Mouse (Mus musculus): Measurements from ENCODE around the gene Primpol. TPM values are rescaled to one million over a fixed set of nuclear protein-coding genes. Genes with fewer than 3 reads are reported as not detected.

The Primpol gene
- polyA plus RNA-seq, 1 experiment from 2014 or later: 7.1 TPM

DNA sequence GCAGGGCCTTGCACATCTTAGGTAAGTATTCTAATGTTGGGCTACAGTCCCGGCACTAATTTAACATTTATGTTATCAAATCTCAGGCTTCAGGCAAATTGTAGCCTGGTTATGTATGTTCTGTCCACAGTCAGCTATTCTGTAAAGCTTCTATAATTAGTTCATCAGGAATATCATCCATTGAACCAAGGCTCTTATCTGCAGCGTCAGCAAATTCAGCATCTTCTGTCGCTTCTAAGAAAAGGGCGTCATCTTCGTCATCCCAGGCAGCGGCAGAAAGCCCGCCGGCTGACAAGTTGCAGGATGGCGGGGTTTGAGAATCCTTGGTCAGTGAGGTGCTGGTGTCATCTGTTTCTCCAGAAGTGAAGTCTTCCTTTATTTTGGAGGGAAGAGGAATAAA, 38.2 kb downstream of the Primpol start:
- no peak for ATAC-seq
- H3K4me3 ChIP-seq (ENCODE audit: low read depth, low read length): no peak overlapping the region
- no peak overlapping the region for H3K4me2 ChIP-seq (ENCODE audit: low read length)
- no peaks in the 10 kb centered on the region for H3K27me3 ChIP-seq (ENCODE audit: control insufficient read depth, insufficient read depth, low read depth, low read length)
- 97% methylated on average over 9 of the region's 9 CpGs for WGBS
- H3K4me1 ChIP-seq (ENCODE audit: control insufficient read depth, insufficient read depth, low read length): no peaks in the 10 kb centered on the region
- peaks cover 16% of the 10 kb centered on the region for H3K36me3 ChIP-seq (ENCODE audit: control insufficient read depth, insufficient read depth, low read length)
- H3K9me3 ChIP-seq (replicated peaks; ENCODE audit: control insufficient read depth, low read length, poor library complexity, severe bottlenecking): no peaks in the 10 kb centered on the region
- no peak overlapping the region for H3K27ac ChIP-seq (ENCODE audit: low read length)
- H3K9ac ChIP-seq (ENCODE audit: low read depth, low read length): no peak overlapping the region

DNA sequence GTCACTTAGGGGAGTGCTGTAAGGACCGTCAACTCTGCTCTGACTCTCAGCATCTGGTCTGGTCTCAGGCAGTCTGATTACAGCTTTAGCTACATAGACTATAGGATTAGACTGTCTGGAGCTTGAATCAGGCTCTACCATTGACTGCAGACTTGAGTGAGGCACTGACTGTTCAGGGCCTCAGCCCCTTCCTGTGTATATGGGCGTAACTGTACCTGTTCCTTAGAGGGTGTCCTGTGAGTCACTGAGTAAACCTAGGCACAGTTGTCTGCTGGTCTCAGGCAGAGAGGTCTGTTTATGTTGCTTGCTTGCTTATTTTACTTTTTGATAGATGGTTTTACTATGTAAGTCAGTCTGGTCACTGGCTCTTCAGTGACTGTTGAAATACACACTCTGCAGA, 43.0 kb downstream of the Primpol start:
- Histone ChIP-seq H3K4me2 (ENCODE audit: low read length) (no peak overlapping the region), H3K4me3 (ENCODE audit: low read depth, low read length) (no peak overlapping the region), H3K9me3 (replicated peaks; ENCODE audit: control insufficient read depth, low read length, poor library complexity, severe bottlenecking) (no peaks in the 10 kb centered on the region), H3K27ac (ENCODE audit: low read length) (no peak overlapping the region), H3K4me1 (ENCODE audit: control insufficient read depth, insufficient read depth, low read length) (no peaks in the 10 kb centered on the region), H3K27me3 (ENCODE audit: control insufficient read depth, insufficient read depth, low read depth, low read length) (no peaks in the 10 kb centered on the region), H3K9ac (ENCODE audit: low read depth, low read length) (no peak overlapping the region), H3K36me3 (ENCODE audit: control insufficient read depth, insufficient read depth, low read length) (peaks cover 11% of the 10 kb centered on the region)
- no peak for ATAC-seq
- 96% methylated on average over 2 of the region's 2 CpGs for WGBS

DNA sequence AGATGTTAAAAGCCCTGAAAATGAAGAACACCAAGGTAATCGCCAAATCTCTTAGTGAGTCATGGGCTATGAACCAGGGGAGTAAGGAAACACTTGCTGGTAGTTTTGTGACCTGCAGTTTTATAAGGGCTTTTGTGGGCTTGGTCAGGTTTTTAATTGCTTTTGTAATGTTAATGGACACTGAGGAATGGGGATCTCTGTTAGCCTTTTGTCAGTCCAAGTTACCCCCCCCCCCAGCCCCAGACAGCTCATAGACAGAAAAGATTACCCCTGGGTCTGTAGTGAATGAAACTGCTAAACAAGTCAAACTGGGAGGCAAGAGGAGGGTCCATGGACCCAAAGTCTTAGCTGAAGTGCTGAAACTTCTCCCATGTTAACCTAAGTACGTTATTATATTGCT, 43.6 kb downstream of the Primpol start:
- Histone ChIP-seq H3K4me3 (ENCODE audit: low read depth, low read length) (no peak overlapping the region), H3K9ac (ENCODE audit: low read depth, low read length) (no peak overlapping the region), H3K4me2 (ENCODE audit: low read length) (no peak overlapping the region), H3K4me1 (ENCODE audit: control insufficient read depth, insufficient read depth, low read length) (no peaks in the 10 kb centered on the region), H3K27ac (ENCODE audit: low read length) (no peak overlapping the region), H3K27me3 (ENCODE audit: control insufficient read depth, insufficient read depth, low read depth, low read length) (no peaks in the 10 kb centered on the region), H3K9me3 (replicated peaks; ENCODE audit: control insufficient read depth, low read length, poor library complexity, severe bottlenecking) (no peaks in the 10 kb centered on the region), H3K36me3 (ENCODE audit: control insufficient read depth, insufficient read depth, low read length) (peaks cover 8% of the 10 kb centered on the region)
- no peak for ATAC-seq
- 82% methylated on average over 2 of the region's 2 CpGs for WGBS

DNA sequence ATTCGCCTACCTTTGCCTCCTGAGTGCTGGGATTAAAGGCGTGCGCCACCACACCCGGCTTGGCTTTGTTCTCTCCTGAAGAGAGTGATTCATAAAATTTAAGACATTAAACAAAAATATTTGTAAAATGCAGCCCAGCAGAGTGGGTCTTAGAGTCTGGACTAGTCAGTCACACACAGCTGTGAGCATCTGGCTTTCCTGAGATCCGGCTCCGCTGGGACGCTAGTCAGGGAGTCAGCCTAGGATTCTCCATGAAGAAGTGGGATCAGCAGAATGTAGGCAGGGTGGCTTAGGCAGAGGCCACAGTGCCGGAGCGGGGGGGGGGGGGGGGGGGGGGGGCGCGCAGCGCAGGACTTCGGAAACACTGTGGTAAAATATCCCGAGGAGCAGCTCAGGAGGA, 46.3 kb downstream of the Primpol start:
- Histone ChIP-seq H3K36me3 (ENCODE audit: control insufficient read depth, insufficient read depth, low read length) (no peaks in the 10 kb centered on the region; the same call in 1 of the 2 replicates), H3K9ac (ENCODE audit: low read depth, low read length) (no peak overlapping the region), H3K4me3 (ENCODE audit: low read depth, low read length) (no peak overlapping the region), H3K27ac (ENCODE audit: low read length) (no peak overlapping the region), H3K4me1 (ENCODE audit: control insufficient read depth, insufficient read depth, low read length) (no peaks in the 10 kb centered on the region), H3K27me3 (ENCODE audit: control insufficient read depth, insufficient read depth, low read depth, low read length) (no peaks in the 10 kb centered on the region), H3K4me2 (ENCODE audit: low read length) (no peak overlapping the region), H3K9me3 (replicated peaks; ENCODE audit: control insufficient read depth, low read length, poor library complexity, severe bottlenecking) (no peaks in the 10 kb centered on the region)
- no peak for ATAC-seq
- WGBS: 97% methylated on average over 10 of the region's 14 CpGs

DNA sequence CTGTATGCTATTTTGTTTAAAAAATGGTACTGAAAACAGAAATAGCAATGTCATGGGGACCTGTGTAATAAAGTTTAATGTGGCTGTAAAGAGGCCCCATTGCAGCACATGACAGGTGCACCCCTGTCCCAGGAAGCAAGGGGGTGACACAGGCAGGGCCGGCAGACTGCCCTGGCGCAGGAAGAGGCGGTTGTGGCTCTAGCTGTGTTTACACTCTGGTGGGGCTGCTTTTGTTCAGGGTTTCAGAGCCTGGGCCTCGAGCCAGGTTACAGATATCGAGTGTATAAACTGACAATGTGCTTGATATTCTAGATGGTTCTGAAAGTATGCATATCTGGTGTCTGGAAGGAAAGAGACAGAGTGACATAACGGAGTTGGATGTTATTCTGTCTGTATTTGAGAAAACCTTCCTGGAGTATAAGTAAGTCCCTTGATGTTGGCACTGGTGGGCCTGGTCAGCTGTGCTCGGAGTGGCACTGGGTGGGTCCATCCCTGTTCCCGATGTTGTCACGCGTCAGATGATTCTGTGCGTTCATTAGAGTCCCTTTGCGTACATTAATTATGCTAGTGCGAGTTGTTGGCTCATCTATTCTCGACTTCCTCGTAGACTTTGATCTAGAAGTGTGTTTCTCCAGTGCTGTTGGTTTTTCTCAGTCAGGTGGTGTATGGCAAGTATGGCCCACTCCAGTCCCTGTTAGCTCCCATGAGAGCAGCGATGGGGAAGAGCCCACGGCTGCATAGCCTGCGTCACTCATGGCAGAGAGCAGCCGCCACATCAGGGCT, 47.2 kb downstream of the Primpol start:
- Histone ChIP-seq H3K4me3 (ENCODE audit: low read depth, low read length) (no peak overlapping the region), H3K4me1 (ENCODE audit: control insufficient read depth, insufficient read depth, low read length) (no peaks in the 10 kb centered on the region), H3K9me3 (replicated peaks; ENCODE audit: control insufficient read depth, low read length, poor library complexity, severe bottlenecking) (no peaks in the 10 kb centered on the region), H3K9ac (ENCODE audit: low read depth, low read length) (no peak overlapping the region), H3K27me3 (ENCODE audit: control insufficient read depth, insufficient read depth, low read depth, low read length) (no peaks in the 10 kb centered on the region), H3K4me2 (ENCODE audit: low read length) (no peak overlapping the region), H3K27ac (ENCODE audit: low read length) (no peak overlapping the region), H3K36me3 (ENCODE audit: control insufficient read depth, insufficient read depth, low read length) (no peaks in the 10 kb centered on the region)
- no peak for ATAC-seq
- 92% methylated on average over 19 of the region's 19 CpGs for WGBS

DNA sequence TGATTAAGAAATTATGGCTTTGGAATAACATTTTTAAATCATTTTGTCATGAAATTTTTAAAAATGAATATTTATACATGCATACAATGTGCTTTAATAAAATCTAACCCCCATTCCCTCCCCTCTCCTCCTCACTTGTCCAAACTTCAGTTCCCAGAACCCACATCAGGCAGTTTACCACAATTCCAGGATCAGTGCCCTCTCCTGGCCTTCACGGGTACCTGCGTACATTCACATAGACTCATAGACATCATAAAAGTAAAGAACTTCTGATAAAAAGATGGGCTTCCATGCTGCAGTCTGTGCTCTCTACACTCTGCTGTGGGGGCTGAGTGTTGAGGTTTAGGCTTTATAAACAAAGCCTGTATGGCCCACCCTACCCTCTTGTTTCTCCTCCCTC, 48.1 kb downstream of the Primpol start:
- ATAC-seq: no peak
- Histone ChIP-seq H3K4me2 (ENCODE audit: low read length) (no peak overlapping the region), H3K27ac (ENCODE audit: low read length) (no peak overlapping the region), H3K36me3 (ENCODE audit: control insufficient read depth, insufficient read depth, low read length) (no peaks in the 10 kb centered on the region), H3K9ac (ENCODE audit: low read depth, low read length) (no peak overlapping the region), H3K9me3 (replicated peaks; ENCODE audit: control insufficient read depth, low read length, poor library complexity, severe bottlenecking) (no peaks in the 10 kb centered on the region), H3K27me3 (ENCODE audit: control insufficient read depth, insufficient read depth, low read depth, low read length) (no peaks in the 10 kb centered on the region), H3K4me3 (ENCODE audit: low read depth, low read length) (no peak overlapping the region), H3K4me1 (ENCODE audit: control insufficient read depth, insufficient read depth, low read length) (no peaks in the 10 kb centered on the region)
- WGBS: 92% methylated on average over 2 of the region's 2 CpGs

DNA sequence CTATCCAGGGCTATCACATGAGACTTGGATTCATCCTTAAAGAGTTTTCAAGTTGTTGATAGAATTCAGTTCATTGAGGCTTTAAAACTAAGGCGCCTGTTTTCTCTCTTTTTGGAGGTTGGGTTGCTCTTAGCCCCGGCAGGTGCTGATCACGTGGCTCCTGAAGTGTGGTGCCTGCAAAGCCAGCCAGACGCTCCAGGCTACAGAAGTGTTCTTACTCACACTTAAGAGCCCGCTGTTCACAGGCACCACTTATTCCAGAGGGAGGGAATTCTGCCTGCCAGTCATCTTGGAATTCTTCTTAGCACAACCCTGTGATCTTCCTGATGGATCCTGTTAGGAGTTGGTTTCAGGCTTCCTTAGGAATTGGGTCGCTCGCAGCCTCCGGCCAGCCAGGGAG, 49.1 kb downstream of the Primpol start:
- H3K9ac ChIP-seq (ENCODE audit: low read depth, low read length): no peak overlapping the region
- WGBS: 88% methylated on average over 8 of the region's 8 CpGs

DNA sequence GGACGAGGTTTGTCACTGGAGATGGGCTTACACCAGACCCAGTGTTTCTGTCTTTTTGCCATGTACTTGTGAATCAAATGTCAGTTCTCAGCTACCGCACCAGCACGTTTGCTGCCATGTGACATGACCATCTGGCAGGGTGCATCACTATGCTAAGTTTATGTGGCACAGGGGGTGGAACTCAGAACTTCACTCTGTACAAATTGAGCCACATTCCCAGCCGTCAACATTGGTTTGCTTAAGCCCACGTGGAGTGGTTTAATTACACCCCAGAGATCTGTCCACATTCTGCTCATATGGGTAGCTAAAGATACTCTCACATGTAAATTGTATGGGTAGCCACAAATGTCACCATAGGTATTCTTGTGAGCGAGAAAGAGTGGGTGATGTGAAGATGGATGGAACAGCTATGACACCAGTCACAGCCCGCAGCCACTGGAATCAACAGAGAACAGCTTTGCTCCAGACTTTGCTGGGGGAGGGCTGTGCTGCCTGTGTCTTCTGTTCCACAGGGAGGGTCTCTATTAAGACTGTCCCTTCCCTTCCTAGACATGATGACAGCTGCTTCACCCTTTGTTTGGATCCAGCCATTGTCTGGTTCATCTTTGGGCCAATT, 50.0 kb downstream of the Primpol start:
- H3K36me3 ChIP-seq (ENCODE audit: control insufficient read depth, insufficient read depth, low read length): 0 out of 2 replicates have a peak, but pooled peaks cover 2% of the 10 kb centered on the region
- no peaks in the 10 kb centered on the region for H3K27me3 ChIP-seq (ENCODE audit: control insufficient read depth, insufficient read depth, low read depth, low read length)
- no peaks in the 10 kb centered on the region for H3K4me1 ChIP-seq (ENCODE audit: control insufficient read depth, insufficient read depth, low read length)
- no peak overlapping the region for H3K27ac ChIP-seq (ENCODE audit: low read length)
- no peak overlapping the region for H3K4me2 ChIP-seq (ENCODE audit: low read length)
- no peak for ATAC-seq
- no peak overlapping the region for H3K4me3 ChIP-seq (ENCODE audit: low read depth, low read length)
- 86% methylated on average over 7 of the region's 7 CpGs for WGBS
- H3K9ac ChIP-seq (ENCODE audit: low read depth, low read length): no peak overlapping the region
- no peaks in the 10 kb centered on the region for H3K9me3 ChIP-seq (replicated peaks; ENCODE audit: control insufficient read depth, low read length, poor library complexity, severe bottlenecking)

More for the DNA sequence above, 49.1 kb downstream of the Primpol start:
- no peak for ATAC-seq
- H3K27ac ChIP-seq (ENCODE audit: low read length): no peak overlapping the region
- no peaks in the 10 kb centered on the region for H3K9me3 ChIP-seq (replicated peaks; ENCODE audit: control insufficient read depth, low read length, poor library complexity, severe bottlenecking)
- H3K36me3 ChIP-seq (ENCODE audit: control insufficient read depth, insufficient read depth, low read length): 0 out of 2 replicates have a peak, but pooled peaks cover 2% of the 10 kb centered on the region
- H3K27me3 ChIP-seq (ENCODE audit: control insufficient read depth, insufficient read depth, low read depth, low read length): no peaks in the 10 kb centered on the region
- H3K4me3 ChIP-seq (ENCODE audit: low read depth, low read length): no peak overlapping the region
- no peak overlapping the region for H3K4me2 ChIP-seq (ENCODE audit: low read length)
- H3K4me1 ChIP-seq (ENCODE audit: control insufficient read depth, insufficient read depth, low read length): no peaks in the 10 kb centered on the region

DNA sequence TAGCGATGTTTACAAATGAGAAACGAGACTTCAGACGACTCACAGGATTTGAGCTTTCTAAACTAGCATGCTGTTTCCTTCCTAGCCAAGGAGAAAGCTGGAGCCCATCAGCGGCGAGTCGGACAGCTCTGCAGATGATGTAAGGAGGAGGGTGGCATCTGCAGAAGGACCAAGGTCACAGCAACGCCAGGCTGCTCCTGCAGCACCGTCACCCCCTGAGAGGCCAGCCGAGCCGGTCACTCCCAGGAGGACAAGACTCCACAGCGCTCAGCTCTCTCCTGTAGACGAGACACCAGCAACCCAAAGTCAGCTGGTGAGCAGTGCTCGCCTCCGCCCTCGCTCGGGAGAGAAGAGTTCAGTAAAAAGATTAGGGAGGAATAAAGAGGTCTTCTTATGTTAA, 54.7 kb downstream of the Primpol start:
- H3K27ac ChIP-seq (ENCODE audit: low read length): no peak overlapping the region
- no peak overlapping the region for H3K4me3 ChIP-seq (ENCODE audit: low read depth, low read length)
- ATAC-seq: no peak
- H3K4me2 ChIP-seq (ENCODE audit: low read length): no peak overlapping the region
- 92% methylated on average over 16 of the region's 16 CpGs for WGBS
- H3K4me1 ChIP-seq (ENCODE audit: control insufficient read depth, insufficient read depth, low read length): no peaks in the 10 kb centered on the region
- no peaks in the 10 kb centered on the region for H3K9me3 ChIP-seq (replicated peaks; ENCODE audit: control insufficient read depth, low read length, poor library complexity, severe bottlenecking)
- no peaks in the 10 kb centered on the region for H3K27me3 ChIP-seq (ENCODE audit: control insufficient read depth, insufficient read depth, low read depth, low read length)
- no peak overlapping the region for H3K9ac ChIP-seq (ENCODE audit: low read depth, low read length)
- 0 out of 2 replicates have a peak, but pooled peaks cover 2% of the 10 kb centered on the region for H3K36me3 ChIP-seq (ENCODE audit: control insufficient read depth, insufficient read depth, low read length)
